Mouse (Mus musculus): ENCODE data around the gene Itgb3. TPM values are rescaled to one million over a fixed set of nuclear protein-coding genes. Genes with fewer than 3 reads are reported as not detected.

The Itgb3 gene
- polyA plus RNA-seq, 1 experiment from 2014 or later, result 3.4 TPM

DNA sequence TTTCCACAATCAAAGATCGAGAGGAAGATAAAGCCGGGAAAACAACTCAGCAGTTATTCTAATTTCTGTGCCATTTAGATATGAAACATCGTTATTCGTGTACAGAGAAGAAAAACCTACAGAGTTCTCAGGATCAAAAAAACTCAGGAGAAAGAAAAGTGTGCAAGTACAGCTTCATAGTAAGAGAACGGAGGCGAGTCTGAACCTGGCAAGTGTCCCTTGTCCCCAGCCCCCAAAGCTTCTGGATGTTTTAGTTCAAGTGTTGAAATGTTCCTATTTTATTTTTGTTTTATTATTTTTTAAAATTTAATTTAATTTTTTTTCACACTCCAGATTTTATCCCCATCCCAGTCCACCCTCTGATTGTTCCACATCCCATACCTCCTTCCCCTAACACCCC lies 85.4 kb downstream of the Itgb3 start:
- H3K4me1 ChIP-seq, result no peaks in the 10 kb centered on the region
- no peak for ATAC-seq (ENCODE audit: low FRiP score)
- H3K27me3 ChIP-seq, result no peaks in the 10 kb centered on the region
- no peak overlapping the region for H3K27ac ChIP-seq
- H3K4me3 ChIP-seq, result no peak overlapping the region
- no peak overlapping the region for H3K9ac ChIP-seq
- H3K4me2 ChIP-seq (replicated peaks), result no peak overlapping the region
- 95% methylated on average over 6 of the region's 6 CpGs for WGBS
- H3K36me3 ChIP-seq, result no peaks in the 10 kb centered on the region
- no peaks in the 10 kb centered on the region for H3K9me3 ChIP-seq (replicated peaks)

DNA sequence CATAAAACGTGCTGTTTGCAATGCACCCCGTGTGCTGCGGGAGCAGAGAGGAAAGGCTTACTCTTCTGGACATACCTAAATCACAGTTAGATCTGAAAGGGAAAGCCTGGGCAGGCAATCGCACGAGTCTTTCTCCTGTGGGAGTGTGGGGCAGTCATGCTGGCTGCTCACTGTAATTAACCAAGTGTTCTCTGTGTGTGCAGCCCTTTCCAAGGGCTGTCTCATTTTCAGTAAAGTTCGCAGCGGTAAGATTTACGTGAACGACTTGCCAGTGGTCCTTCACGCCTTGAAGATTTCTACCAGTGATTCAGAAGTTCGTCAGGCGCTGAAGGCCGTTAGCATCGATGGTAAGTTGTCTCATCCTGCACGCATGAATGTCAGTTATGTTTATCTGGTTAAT lies 96.3 kb downstream of the Itgb3 start:
- H3K36me3 ChIP-seq, result no peaks in the 10 kb centered on the region
- 73% methylated on average over 15 of the region's 15 CpGs for WGBS
- H3K4me1 ChIP-seq, result no peaks in the 10 kb centered on the region
- no peak overlapping the region for H3K4me2 ChIP-seq (replicated peaks)
- no peak overlapping the region; the same call in 1 of the 2 replicates for H3K27ac ChIP-seq
- H3K9ac ChIP-seq, result no peak overlapping the region
- H3K9me3 ChIP-seq (replicated peaks), result no peaks in the 10 kb centered on the region
- H3K4me3 ChIP-seq, result no peak overlapping the region
- H3K27me3 ChIP-seq, result no peaks in the 10 kb centered on the region
- no peak for ATAC-seq (ENCODE audit: low FRiP score)

DNA sequence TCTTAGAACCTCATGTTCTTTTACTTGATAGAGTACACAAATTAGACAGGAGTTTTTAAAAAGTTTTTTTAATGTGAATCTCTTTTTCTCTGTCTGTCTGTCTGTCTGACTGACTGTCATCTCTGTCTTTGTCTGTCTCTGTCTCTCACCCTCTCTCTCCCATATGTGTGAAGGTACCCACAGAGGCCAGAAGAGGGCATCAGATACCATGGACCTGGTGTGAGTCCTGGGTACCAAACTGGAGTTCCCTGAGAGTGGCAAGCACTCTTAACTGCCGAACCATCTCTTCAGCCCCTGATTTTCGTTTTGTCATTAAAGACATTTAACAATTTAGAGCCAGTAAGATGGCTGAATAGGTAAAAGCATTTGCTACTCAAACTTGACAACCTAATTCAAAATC lies 99.3 kb downstream of the Itgb3 start:
- H3K4me3 ChIP-seq, result no peak overlapping the region
- H3K27me3 ChIP-seq, result no peaks in the 10 kb centered on the region
- no peak for ATAC-seq (ENCODE audit: low FRiP score)
- H3K36me3 ChIP-seq, result no peaks in the 10 kb centered on the region
- no peaks in the 10 kb centered on the region for H3K9me3 ChIP-seq (replicated peaks)
- no peak overlapping the region for H3K9ac ChIP-seq
- H3K27ac ChIP-seq, result no peak overlapping the region
- 73% methylated on average over 2 of the region's 2 CpGs for WGBS
- no peaks in the 10 kb centered on the region for H3K4me1 ChIP-seq
- no peak overlapping the region for H3K4me2 ChIP-seq (replicated peaks)

Other genes starting within 250 kb of the Itgb3 start
- gene Kansl1, start 139.1 kb upstream of the Itgb3 start, polyA plus RNA-seq (2016; fragmentation: Nextera tagmentation; extraction: Ambion mirVana), result 36.4 and 39.8 TPM in 2 replicates
- gene Cdc27, start 57.4 kb upstream of the Itgb3 start, polyA plus RNA-seq (2016; fragmentation: Nextera tagmentation; extraction: Ambion mirVana), result 47.6 and 50.4 TPM in 2 replicates
- 6.1 and 17.5 TPM in 2 replicates for gene Myl4, start 57.3 kb upstream of the Itgb3 start, polyA plus RNA-seq (2016; fragmentation: Nextera tagmentation; extraction: Ambion mirVana)
- gene Gm11639, start 77.7 kb downstream of the Itgb3 start, polyA plus RNA-seq (2016; fragmentation: Nextera tagmentation; extraction: Ambion mirVana), result not detected in 2 replicates

Measured in hindbrain, embryonic 12.5 days (tissue).